Mouse (Mus musculus): ENCODE measurements around the gene Ift80.
A peak's percentile ranks its signal among the peaks of the same experiment; 100 is the strongest.
"Not testable (repeated sequence)": the region's sequence is repeated elsewhere in the genome, so short reads cannot be mapped to it uniquely, and the experiment has no call there.

Gene Ift80

GRCm38 (mm10) chr3:69004437-69005337, at the start of gene Ift80, which contains the start of gene Smc4:
Ift80 (minus strand) TSS chr3:69004570.
Smc4 (plus strand) TSS chr3:69004738.
- peak; percentile 96 to 99 for DNase-seq (ENCODE audit: inconsistent age in 2 of 2, low spot score in 1 of 2)

GRCm38 (mm10) chr3:69051894-69052293, 47.5 kb upstream of the Ift80 start:
- no peak for DNase-seq (ENCODE audit: inconsistent age in 2 of 2, low spot score in 1 of 2)

GRCm38 (mm10) chr3:69049011-69049410, 44.6 kb upstream of the Ift80 start:
- no peak for DNase-seq (ENCODE audit: inconsistent age in 2 of 2, low spot score in 1 of 2)

GRCm38 (mm10) chr3:69047684-69048083, 43.3 kb upstream of the Ift80 start:
- DNase-seq (ENCODE audit: inconsistent age in 2 of 2, low spot score in 1 of 2), result no peak

- no peak for DNase-seq (ENCODE audit: inconsistent age in 2 of 2, low spot score in 1 of 2)
Measured at GRCm38 (mm10) chr3:69046509-69046908, 42.1 kb upstream of the Ift80 start.

- no peak for DNase-seq (ENCODE audit: inconsistent age in 2 of 2, low spot score in 1 of 2)
Measured at GRCm38 (mm10) chr3:69045750-69046149, 41.4 kb upstream of the Ift80 start.

GRCm38 (mm10) chr3:69045400-69045703, 41.0 kb upstream of the Ift80 start:
- DNase-seq (ENCODE audit: inconsistent age in 2 of 2, low spot score in 1 of 2), result no peak

GRCm38 (mm10) chr3:69044645-69045399, 40.5 kb upstream of the Ift80 start, which contains the start of gene Trim59:
Trim59 (minus strand) TSS chr3:69044755.
- peak; percentile 93 to 97 for DNase-seq (ENCODE audit: inconsistent age in 2 of 2, low spot score in 1 of 2)

GRCm38 (mm10) chr3:69044167-69044591, 39.8 kb upstream of the Ift80 start:
- no peak for DNase-seq (ENCODE audit: inconsistent age in 2 of 2, low spot score in 1 of 2)

- DNase-seq (ENCODE audit: inconsistent age in 2 of 2, low spot score in 1 of 2), result peak in 1 of 2 experiments; percentile 49
Measured at GRCm38 (mm10) chr3:69041298-69041697, 36.9 kb upstream of the Ift80 start.

GRCm38 (mm10) chr3:69040105-69040504, 35.7 kb upstream of the Ift80 start:
- no peak for DNase-seq (ENCODE audit: inconsistent age in 2 of 2, low spot score in 1 of 2)

GRCm38 (mm10) chr3:69026133-69026783, 21.9 kb upstream of the Ift80 start:
- no peak for DNase-seq (ENCODE audit: inconsistent age in 2 of 2, low spot score in 1 of 2)

GRCm38 (mm10) chr3:69020764-69021163, 16.4 kb upstream of the Ift80 start:
- DNase-seq (ENCODE audit: inconsistent age in 2 of 2, low spot score in 1 of 2), result no peak

- no peak for DNase-seq (ENCODE audit: inconsistent age in 2 of 2, low spot score in 1 of 2)
Measured at GRCm38 (mm10) chr3:69020285-69020684, 15.9 kb upstream of the Ift80 start.

- not testable (repeated sequence) for DNase-seq (ENCODE audit: inconsistent age in 2 of 2, low spot score in 1 of 2)
Measured at GRCm38 (mm10) chr3:69018635-69019034, 14.3 kb upstream of the Ift80 start.

- no peak for DNase-seq (ENCODE audit: inconsistent age in 2 of 2, low spot score in 1 of 2)
Measured at GRCm38 (mm10) chr3:69017181-69017580, 12.8 kb upstream of the Ift80 start.

- DNase-seq (ENCODE audit: inconsistent age in 2 of 2, low spot score in 1 of 2), result peak in 1 of 2 experiments; percentile 60
Measured at GRCm38 (mm10) chr3:69008873-69009272, 4.5 kb upstream of the Ift80 start.

- peak in 1 of 2 experiments; percentile 35 for DNase-seq (ENCODE audit: inconsistent age in 2 of 2, low spot score in 1 of 2)
Measured at GRCm38 (mm10) chr3:69006246-69006760, 1.9 kb upstream of the Ift80 start.

GRCm38 (mm10) chr3:69005338-69006245, 1.2 kb upstream of the Ift80 start:
- DNase-seq (ENCODE audit: inconsistent age in 2 of 2, low spot score in 1 of 2), result peak; percentile 70 to 91

- no peak for DNase-seq (ENCODE audit: inconsistent age in 2 of 2, low spot score in 1 of 2)
Measured at GRCm38 (mm10) chr3:69004055-69004436, 324 bp downstream of the Ift80 start.
